Mouse (Mus musculus) embryonic fibroblast, embryonic 13.5 days (primary cell): ENCODE measurements at regions not wholly inside any gene's neighbourhood (a gene's known extent, or its start where the extent isn't known, plus 50 kb on each side); places are given as distances from the start of the nearest gene placed in this dataset.

Experiments used
- CTCF ChIP-seq: IDR thresholded peaks from 2 replicates; pipeline ENCODE4 v1.5.1; 2011; ENCODE audit warnings: mild to moderate bottlenecking, control low read depth, low read length, moderate library complexity, borderline replicate concordance; ENCODE audit not compliant: insufficient read depth
- POLR2A ChIP-seq: IDR thresholded peaks from 2 replicates; pipeline ENCODE4 v1.6.1; 2011; ENCODE audit warnings: low read depth, mild to moderate bottlenecking, control low read depth, low read length, moderate library complexity

DNA sequence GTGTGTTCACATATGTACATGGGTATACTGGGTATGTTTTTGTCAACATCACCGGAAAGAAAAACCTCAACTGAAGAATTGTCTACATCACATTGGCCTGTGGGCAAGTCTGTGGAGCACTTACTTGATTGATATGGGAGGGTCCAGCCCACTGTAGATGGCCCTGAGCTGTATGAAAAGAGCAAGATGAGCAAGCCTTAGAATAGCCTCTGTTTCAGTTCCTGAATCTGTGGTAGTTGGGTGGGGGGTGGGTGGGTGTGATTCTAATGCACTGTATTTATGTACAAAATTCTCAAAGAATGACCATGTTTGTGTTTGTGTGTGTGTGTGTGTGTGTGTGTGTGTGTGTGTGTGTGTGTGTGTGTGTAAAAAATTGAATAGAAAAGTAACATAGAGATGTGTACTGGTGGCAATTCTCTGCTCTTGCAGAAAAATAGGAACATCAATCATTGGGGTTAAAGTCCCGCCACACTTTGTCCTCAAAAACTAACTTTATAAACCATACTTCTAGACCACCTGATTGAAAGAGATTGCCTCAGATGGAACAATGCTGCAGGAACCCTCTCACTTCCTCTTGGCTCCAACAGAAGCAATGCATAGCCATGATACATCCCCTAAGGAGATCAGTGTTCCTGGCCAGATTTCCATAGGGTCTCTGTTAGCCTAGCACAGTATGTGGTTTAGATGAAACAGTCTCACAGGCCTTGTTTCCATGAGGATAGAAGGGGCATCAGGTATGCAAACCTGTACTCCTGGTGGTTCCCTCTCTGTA lies 484.3 kb upstream of the Gcfc2 start:
- no peak for TF ChIP-seq CTCF
- no peak for TF ChIP-seq POLR2A
